Mouse (Mus musculus): ENCODE results near the gene Unc50.

DNA sequence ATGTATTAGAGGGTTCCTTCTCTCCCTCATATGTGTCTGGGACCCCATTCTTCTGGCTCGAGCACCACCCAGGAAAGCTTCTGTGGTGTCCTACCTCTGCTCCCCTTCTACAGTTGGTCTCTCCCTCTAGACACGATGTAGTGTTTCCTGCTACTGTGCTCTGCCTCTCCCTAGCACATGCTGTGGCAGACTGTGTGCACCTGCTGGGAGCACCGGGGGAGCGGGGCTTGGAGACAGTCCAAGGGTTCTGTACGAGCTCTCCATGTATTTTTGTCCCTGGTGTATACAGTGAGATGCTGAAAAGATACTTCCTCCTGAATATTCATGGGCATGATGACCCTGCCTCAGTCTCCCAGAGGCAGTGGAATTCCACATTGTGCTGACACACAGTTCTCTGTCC lies 36.8 kb upstream of the Unc50 start:
- TF ChIP-seq POLR2A (IDR thresholded peaks at IDR 0.05; ENCODE audit: borderline replicate concordance, low read depth, low read length) (no peak), CTCF (IDR thresholded peaks at IDR 0.05; ENCODE audit: low read depth, low read length) (no peak)
